Mouse (Mus musculus) intestine, embryonic 14.5 days (tissue): ENCODE data around the gene Ptch1. TPM values are rescaled to one million over a fixed set of nuclear protein-coding genes. Genes with fewer than 3 reads are reported as not detected.

Source experiments
- ATAC-seq: fragments of 200-750 bp; cut with Nextera tagmentation; replicated peaks from 2 replicates; pipeline ENCODE4 v1.8.0; 2017; ENCODE audit warnings: low read depth, moderate number of reproducible peaks, moderate TSS enrichment, moderate library complexity; ENCODE audit not compliant: low FRiP score, low TSS enrichment
- DNase-seq: peaks from one replicate; pipeline ENCODE4 v3.0.0-alpha.2; 2018; ENCODE audit warnings: low spot score
- H3K27ac ChIP-seq: fragments of 300-500 bp; sonication (generic); 2 replicates; pipeline ENCODE4 v1.5.1; 2014; ENCODE audit warnings: low read depth, mild to moderate bottlenecking, control low read depth
- H3K27me3 ChIP-seq: fragments of 300-500 bp; sonication (generic); replicated peaks from 2 replicates; pipeline ENCODE4 v1.6.1; 2014; ENCODE audit warnings: low read length, control low read depth; ENCODE audit not compliant: control insufficient read depth, insufficient read depth
- H3K36me3 ChIP-seq: fragments of 300-500 bp; sonication (generic); 2 replicates; pipeline ENCODE4 v1.6.1; 2014; ENCODE audit warnings: low read length, control low read depth; ENCODE audit not compliant: control insufficient read depth, insufficient read depth
- H3K4me1 ChIP-seq: fragments of 300-500 bp; sonication (generic); replicated peaks from 2 replicates; pipeline ENCODE4 v1.6.1; 2014; ENCODE audit warnings: low read length, control low read depth, mixed read lengths; ENCODE audit not compliant: control insufficient read depth, insufficient read depth
- H3K4me2 ChIP-seq: fragments of 300-500 bp; sonication (generic); 2 replicates; pipeline ENCODE4 v1.6.1; 2014; ENCODE audit warnings: low read length
- H3K4me3 ChIP-seq: fragments of 300-500 bp; sonication (generic); 2 replicates; pipeline ENCODE4 v1.5.1; 2014; ENCODE audit warnings: low read depth, low read length, control low read depth, mixed read lengths
- H3K9ac ChIP-seq: fragments of 300-500 bp; sonication (generic); 2 replicates; pipeline ENCODE4 v1.6.1; 2014; ENCODE audit warnings: mild to moderate bottlenecking, low read length
- H3K9me3 ChIP-seq: fragments of 300-500 bp; sonication (generic); 2 replicates; pipeline ENCODE4 v1.6.1; 2016; ENCODE audit warnings: low read length, control low read depth; ENCODE audit not compliant: control insufficient read depth
- WGBS: fragments of 180-500 bp; shearing (Covaris S2); extraction: QIAGEN DNeasy Blood & Tissue Kit; methylation state at CpG from one replicate; pipeline ENCODE4 v1.1.7; 2014; 5-methylcytosine and 5-hydroxymethylcytosine counted together
- polyA plus RNA-seq: library from polyadenylated mRNA; unstranded; fragments of >200 nt; fragmentation: Nextera tagmentation; extraction: Ambion mirVana; gene quantifications from 2 replicates; pipeline ENCODE4 v1.2.1, GENCODE M21; 2014

Ptch1 gene
- polyA plus RNA-seq, 1 experiment from 2014 or later, result 62.8 TPM

- WGBS, result under 1% methylated on average over 46 of the region's 46 CpGs
- Histone ChIP-seq H3K27me3 (no peaks in the 10 kb centered on the region), H3K4me1 (peaks cover 17% of the 10 kb centered on the region), H3K9me3 (no peaks in the 10 kb centered on the region), H3K4me2 (peak overlapping the region; percentile 91), H3K4me3 (peak overlapping the region; percentile 94), H3K9ac (peak overlapping the region; percentile 100), H3K36me3 (peaks cover 4% of the 10 kb centered on the region; the same call in 1 of the 2 replicates), H3K27ac (peak overlapping the region; percentile 98)
- peak; percentile 60 for ATAC-seq
- DNase-seq, result peak; percentile 91
Measured at GRCm38 (mm10) chr13:63566018-63567015, 7.1 kb downstream of the Ptch1 start.

- under 1% methylated on average over 87 of the region's 99 CpGs for WGBS
- DNase-seq, result no peak
- Histone ChIP-seq H3K36me3 (peaks cover 12% of the 10 kb centered on the region), H3K4me1 (peaks cover 22% of the 10 kb centered on the region), H3K9me3 (no peaks in the 10 kb centered on the region), H3K4me3 (peak overlapping the region; percentile 94), H3K9ac (peak overlapping the region; percentile 100), H3K4me2 (peak overlapping the region; percentile 91), H3K27me3 (no peaks in the 10 kb centered on the region), H3K27ac (peak overlapping the region; percentile 98)
- ATAC-seq, result no peak; the same call in 1 of the 2 replicates
Measured at GRCm38 (mm10) chr13:63565320-63566017, 7.9 kb downstream of the Ptch1 start.

- DNase-seq (peak; percentile 86), ATAC-seq (peak; percentile 10; the same call in 1 of the 2 replicates)
- Histone ChIP-seq H3K27me3 (no peaks in the 10 kb centered on the region), H3K4me1 (peaks cover 28% of the 10 kb centered on the region), H3K27ac (peak overlapping the region; percentile 98), H3K9ac (peak overlapping the region; percentile 100), H3K36me3 (peaks cover 19% of the 10 kb centered on the region), H3K4me3 (peak overlapping the region; percentile 94), H3K9me3 (no peaks in the 10 kb centered on the region), H3K4me2 (peak overlapping the region; percentile 91)
- WGBS, result under 1% methylated on average over 36 of the region's 36 CpGs
Measured at GRCm38 (mm10) chr13:63564626-63565319, 8.6 kb downstream of the Ptch1 start.

- Histone ChIP-seq H3K9me3 (no peaks in the 10 kb centered on the region), H3K4me3 (peak overlapping the region; percentile 94), H3K27ac (peak overlapping the region; percentile 98), H3K4me1 (peaks cover 35% of the 10 kb centered on the region), H3K36me3 (peaks cover 23% of the 10 kb centered on the region), H3K4me2 (peak overlapping the region; percentile 91), H3K9ac (peak overlapping the region; percentile 100), H3K27me3 (no peaks in the 10 kb centered on the region)
- peak; percentile 82 for DNase-seq
- under 1% methylated on average over 50 of the region's 51 CpGs for WGBS
- no peak for ATAC-seq
Measured at GRCm38 (mm10) chr13:63563781-63564625, 9.4 kb downstream of the Ptch1 start.

DNA sequence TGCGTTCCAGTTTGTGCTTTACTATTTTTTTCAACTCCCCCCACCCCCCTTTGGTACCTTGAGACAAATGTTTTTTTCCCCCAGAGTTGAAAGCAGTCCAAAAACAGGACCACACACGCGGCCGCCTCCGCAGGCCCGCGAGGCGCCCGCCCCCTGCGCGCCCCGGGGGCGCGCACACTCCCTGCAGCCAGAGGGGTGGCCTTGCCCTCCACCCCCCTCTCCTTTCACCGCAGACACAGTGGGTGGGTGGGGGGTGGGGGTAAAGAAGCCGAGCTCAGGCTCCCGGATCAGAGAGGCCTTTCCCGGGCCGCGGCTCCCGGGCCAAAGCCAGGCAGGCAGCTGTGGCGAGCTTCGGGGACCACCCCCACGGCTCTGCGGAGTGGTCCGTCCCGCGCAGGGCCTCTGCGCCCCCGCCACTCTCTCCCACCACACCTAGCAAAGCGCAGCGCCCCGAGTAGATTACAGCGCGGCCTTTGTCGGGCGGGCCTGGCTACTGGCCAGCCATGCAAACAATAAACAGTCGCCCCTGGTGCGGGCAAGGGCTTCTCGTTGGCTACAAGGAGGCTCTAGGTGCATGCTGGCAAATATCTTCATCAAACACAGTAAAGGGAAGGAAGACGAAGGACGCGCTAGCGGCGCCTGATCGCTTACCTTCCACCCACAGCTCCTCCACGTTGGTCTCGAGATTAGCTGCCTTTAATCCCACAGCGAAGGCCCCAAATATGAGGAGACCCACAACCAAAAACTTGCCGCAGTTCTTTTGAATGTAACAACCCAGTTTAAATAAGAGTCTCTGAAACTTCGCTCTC lies 10.2 kb downstream of the Ptch1 start:
- Histone ChIP-seq H3K9me3 (no peaks in the 10 kb centered on the region), H3K4me1 (peaks cover 37% of the 10 kb centered on the region), H3K4me3 (peak overlapping the region; percentile 94), H3K36me3 (peaks cover 28% of the 10 kb centered on the region), H3K27ac (peak overlapping the region; percentile 98), H3K4me2 (peak overlapping the region; percentile 91), H3K27me3 (no peaks in the 10 kb centered on the region), H3K9ac (peak overlapping the region; percentile 100)
- WGBS, result under 1% methylated on average over 51 of the region's 51 CpGs
- DNase-seq (peak; percentile 94), ATAC-seq (peak; percentile 29)

DNA sequence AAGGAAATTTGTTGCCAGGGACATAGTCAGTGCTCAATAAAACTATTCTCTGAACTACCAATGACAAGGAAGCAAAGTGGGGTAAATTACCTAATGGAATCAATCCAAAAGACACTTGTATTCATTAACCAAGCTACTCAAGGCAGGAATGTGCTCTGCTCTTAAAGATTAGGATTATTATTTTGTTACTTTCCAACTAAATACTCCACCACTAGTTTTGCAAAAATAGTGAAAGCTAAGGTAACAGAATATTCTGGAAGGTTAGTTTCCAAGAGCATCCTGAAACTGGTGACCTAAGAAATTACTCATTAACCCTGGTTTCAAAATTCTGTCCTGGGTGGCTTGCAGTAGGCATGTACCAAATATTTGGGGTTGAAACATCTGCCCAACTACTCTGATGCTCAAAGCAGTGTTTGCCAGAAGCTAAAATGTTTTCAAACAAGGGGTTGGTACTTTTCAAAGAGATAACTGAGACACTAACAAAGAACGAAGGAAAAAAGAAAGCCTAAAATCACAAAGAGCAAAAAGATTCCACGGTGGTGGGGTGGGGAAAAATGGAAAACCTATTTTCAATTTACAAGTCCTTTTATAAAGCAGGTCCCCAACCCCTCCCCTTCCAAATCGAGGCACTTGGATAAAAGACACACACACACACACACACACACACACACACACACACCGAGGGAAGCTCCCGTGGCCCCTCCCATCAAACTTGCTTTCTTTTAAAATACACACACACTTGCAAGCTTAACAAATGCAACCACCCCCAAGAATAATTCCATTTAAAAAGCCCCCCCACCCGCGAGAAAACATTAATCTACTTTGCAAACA lies 11.0 kb downstream of the Ptch1 start:
- H3K9ac ChIP-seq, result peak overlapping the region; percentile 100
- H3K4me1 ChIP-seq, result peaks cover 45% of the 10 kb centered on the region
- DNase-seq, result no peak
- no peaks in the 10 kb centered on the region for H3K27me3 ChIP-seq
- H3K9me3 ChIP-seq, result no peaks in the 10 kb centered on the region
- peak overlapping the region; percentile 91 for H3K4me2 ChIP-seq
- under 1% methylated on average over 7 of the region's 7 CpGs for WGBS
- peak overlapping the region; percentile 94 for H3K4me3 ChIP-seq
- ATAC-seq, result no peak
- H3K27ac ChIP-seq, result peak overlapping the region; percentile 98
- peaks cover 28% of the 10 kb centered on the region for H3K36me3 ChIP-seq
